Mouse (Mus musculus) cerebellum, adult 8-10 months (tissue): ENCODE data around the gene Snx27.

Source experiments
- DNase-seq: peaks from one replicate; pipeline ENCODE4 v3.0.0; 2022

Gene Snx27

GRCm38 (mm10) chr3:94473567-94474232, 108.8 kb downstream of the Snx27 start:
- DNase-seq = no peak

- no peak for DNase-seq
Measured at GRCm38 (mm10) chr3:94473115-94473505, 109.4 kb downstream of the Snx27 start.

DNA sequence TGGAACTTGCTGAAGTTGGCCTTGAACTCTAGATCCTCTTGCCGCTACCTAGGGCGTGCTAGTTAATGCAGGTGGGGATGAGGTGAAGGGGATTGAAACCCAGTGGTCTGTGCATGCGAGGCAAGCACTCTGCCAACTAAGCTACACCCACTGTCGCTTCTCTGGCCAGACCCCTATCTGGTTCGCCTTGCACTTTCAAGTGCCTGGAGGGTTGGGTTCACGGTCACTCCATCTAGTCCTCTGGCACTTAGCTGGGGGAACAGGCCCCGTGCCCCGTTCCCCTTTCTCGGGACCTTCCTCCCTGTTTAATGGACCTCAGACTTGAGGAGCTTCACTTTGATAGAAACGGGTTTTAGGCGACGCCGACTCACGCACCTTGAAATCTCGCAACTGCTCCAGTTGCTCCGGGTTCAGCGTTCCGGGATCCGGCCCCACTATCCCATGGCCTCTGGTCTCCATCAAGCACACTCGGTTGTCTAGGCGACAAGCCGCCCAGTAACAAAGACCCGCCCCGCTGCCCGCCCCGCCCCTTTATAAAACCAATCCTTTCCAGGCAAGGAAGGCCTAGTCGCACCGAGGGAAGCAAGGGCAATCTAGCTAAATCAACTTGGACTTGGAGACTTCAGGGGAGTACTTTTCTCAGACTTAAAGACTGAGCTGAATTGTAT, 109.9 kb downstream of the Snx27 start:
- DNase-seq = no peak

GRCm38 (mm10) chr3:94468931-94469330, 113.6 kb downstream of the Snx27 start:
- no peak for DNase-seq

- no peak for DNase-seq
Measured at GRCm38 (mm10) chr3:94465632-94466430, 116.7 kb downstream of the Snx27 start.

DNA sequence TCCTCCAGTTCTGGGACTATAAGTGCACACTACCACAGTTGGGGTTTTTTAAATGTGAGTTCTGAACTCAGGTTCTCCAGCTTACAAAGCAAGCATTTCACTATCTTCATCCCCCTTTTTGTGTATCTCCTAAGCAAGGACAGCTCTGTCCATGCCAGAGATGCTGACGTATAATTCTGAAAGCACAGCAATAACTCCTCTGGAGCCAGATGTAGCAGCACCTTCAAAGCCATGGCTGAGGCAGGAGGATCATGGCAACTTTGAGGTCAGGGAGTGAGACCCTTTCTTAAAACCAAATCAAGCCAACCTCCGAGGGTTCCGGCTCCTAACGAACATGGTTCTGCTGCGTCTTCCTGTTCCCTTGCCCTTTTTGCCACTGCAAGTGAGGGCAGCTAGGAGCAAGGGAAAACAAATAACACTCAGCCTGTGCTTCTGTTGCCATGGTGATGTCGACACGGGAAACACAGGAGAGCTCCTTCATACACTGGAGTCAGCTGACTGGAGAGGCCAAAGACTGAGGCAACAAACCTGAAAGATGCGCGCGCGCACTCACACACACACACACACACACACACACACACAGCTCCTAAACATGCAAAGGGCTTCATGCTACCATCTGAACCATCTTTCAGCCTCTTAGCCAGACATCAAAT, 118.5 kb downstream of the Snx27 start:
- no peak for DNase-seq

- no peak for DNase-seq
Measured at GRCm38 (mm10) chr3:94459834-94460233, 122.7 kb downstream of the Snx27 start.

- DNase-seq = no peak
Measured at GRCm38 (mm10) chr3:94457055-94457454, 125.5 kb downstream of the Snx27 start.

DNA sequence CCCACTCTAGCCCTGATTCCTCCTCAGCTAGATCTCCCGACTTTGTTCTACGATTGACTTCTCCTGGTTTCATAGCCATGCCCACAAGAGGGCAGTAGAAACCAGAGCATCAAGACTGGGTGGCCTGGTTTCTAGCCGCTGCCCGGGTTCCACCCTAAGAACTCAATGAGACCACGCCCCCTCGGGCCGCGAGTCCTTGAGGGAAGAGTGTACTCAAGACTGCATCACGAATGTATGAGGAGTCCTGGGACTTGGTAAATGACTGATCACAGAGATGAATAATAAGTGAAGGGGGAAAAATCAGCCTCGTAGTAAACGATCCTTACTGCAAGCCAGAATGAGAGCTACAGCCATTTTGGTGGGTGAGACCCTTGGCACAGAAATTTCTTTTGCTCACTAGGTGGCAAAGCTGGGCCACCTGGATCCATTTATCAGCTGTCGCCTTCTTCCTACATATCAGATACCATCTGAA, 126.0 kb downstream of the Snx27 start:
- peak; percentile 78 for DNase-seq

DNA sequence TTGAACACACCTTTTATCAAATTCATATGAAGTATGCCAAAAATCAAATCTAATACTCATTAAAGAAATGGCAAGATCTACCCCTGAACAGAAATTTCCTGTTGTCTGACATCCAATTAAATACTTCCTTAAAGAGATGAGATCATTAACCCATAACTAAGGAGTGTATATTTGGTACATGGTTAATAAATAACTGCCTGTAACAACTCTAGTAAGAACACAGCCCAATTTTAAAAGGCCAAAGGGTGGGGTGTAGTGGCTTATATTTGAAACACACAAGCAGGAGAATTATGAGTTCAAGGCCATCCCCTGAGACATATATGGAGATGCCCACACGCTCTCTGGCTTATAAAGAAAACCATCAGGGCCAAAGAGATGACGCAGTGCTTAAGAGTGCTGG, 133.1 kb downstream of the Snx27 start:
- no peak for DNase-seq
